8 mouse cellular contexts compared by ENCODE assay signal in genomic region chr14:100009790-100010382, GRCm38 (mm10).
A peak's percentile ranks its signal among the peaks of the same experiment; 100 is the strongest.
DNase-seq lines count a peak whose midpoint lies in the region; ATAC-seq and TF ChIP-seq lines count a peak whose summit lies in the region.

No protein-coding gene starts in this region.

- peak; percentile 58; the same call in 1 of the 2 replicates for TF ChIP-seq CTCF in brain, embryonic 14.5 days (IDR thresholded peaks at IDR 0.05; ENCODE audit: borderline replicate concordance, extremely low read depth, insufficient read depth, insufficient read length)
- TF ChIP-seq CTCF in intestine, postnatal 0 days (IDR thresholded peaks at IDR 0.05; ENCODE audit: low read depth) = peak; percentile 84

- TF ChIP-seq POLR2A in brain, embryonic 14.5 days (IDR thresholded peaks at IDR 0.05; ENCODE audit: borderline replicate concordance, extremely low read depth, insufficient read depth, insufficient read length, poor library complexity, severe bottlenecking) = no peak

- H3K36me3 ChIP-seq in intestine, postnatal 0 days (ENCODE audit: control insufficient read depth, insufficient read depth) = no peaks in the 10 kb centered on the region

- no peak overlapping the region for H3K4me2 ChIP-seq in intestine, postnatal 0 days (replicated peaks; ENCODE audit: low read depth)

- no peaks in the 10 kb centered on the region for H3K4me1 ChIP-seq in intestine, postnatal 0 days (replicated peaks; ENCODE audit: control insufficient read depth, insufficient read depth, low read length)

- peak; percentile 7 to 8 for DNase-seq in urinary bladder, adult 18-20 months (ENCODE audit: low spot score in 2 of 2)
- no peak for DNase-seq in urinary bladder, adult 2 months (ENCODE audit: low spot score)
- peak; percentile 83 for DNase-seq in brain, embryonic 14.5 days (ENCODE audit: low read depth)
- peak; percentile 18 for DNase-seq in fibroblast of lung, adult 2 months (ENCODE audit: low read depth)
- peak; percentile 42 to 62 for DNase-seq in left cerebral cortex, postnatal 25 days (ENCODE audit: low spot score in 2 of 2)
- peak; percentile 45 for DNase-seq in retina, adult 2 months (ENCODE audit: low read depth, low spot score)
- no peak for DNase-seq in spleen, postnatal 4 days (ENCODE audit: low spot score in 2 of 2)

- intact Hi-C loops in left cerebral cortex, postnatal 25 days (cut with DNase I) = loop anchor here (10.0 kb wide), 1 partner anchor 445 kb away; no protein-coding TSS in a partner anchor

- H3K9me3 ChIP-seq in intestine, postnatal 0 days (ENCODE audit: control insufficient read depth) = no peaks in the 10 kb centered on the region

- no peaks in the 10 kb centered on the region for H3K27me3 ChIP-seq in intestine, postnatal 0 days (replicated peaks; ENCODE audit: control insufficient read depth, insufficient read depth, low read length)

- no peak overlapping the region for H3K9ac ChIP-seq in intestine, postnatal 0 days (ENCODE audit: low read depth, low read length)

- no peak overlapping the region for H3K27ac ChIP-seq in intestine, postnatal 0 days (ENCODE audit: low read depth, low read length)

- H3K4me3 ChIP-seq in intestine, postnatal 0 days (ENCODE audit: low read depth, low read length) = no peak overlapping the region

- WGBS in intestine, postnatal 0 days = 51% methylated on average over 4 of the region's 4 CpGs

- no peak for ATAC-seq in intestine, postnatal 0 days

Comparison
In these comparisons a context has a peak if more than half of its experiments do, and no peak if none do; other contexts are left out.
1. DNase-seq: peak in urinary bladder, adult 18-20 months (2 of 2), brain, embryonic 14.5 days (single experiment), fibroblast of lung, adult 2 months (single experiment), left cerebral cortex, postnatal 25 days (2 of 2) and retina, adult 2 months (single experiment); none in urinary bladder, adult 2 months (single experiment) and spleen, postnatal 4 days (0 of 2).